Mouse (Mus musculus) heart, embryonic 12.5 days (tissue): ENCODE data around the gene Tnf. TPM values are rescaled to one million over a fixed set of nuclear protein-coding genes. Genes with fewer than 3 reads are reported as not detected.

Experiments
- ATAC-seq: fragments of 200-750 bp; cut with Nextera tagmentation; 2 replicates; pipeline ENCODE4 v1.8.0; 2017; ENCODE audit warnings: moderate TSS enrichment, moderate library complexity; ENCODE audit not compliant: insufficient number of reproducible peaks, low FRiP score
- H3K27ac ChIP-seq: fragments of 300-500 bp; sonication (generic); 2 replicates; pipeline ENCODE4 v1.5.1; 2016; ENCODE audit warnings: mild to moderate bottlenecking, moderate library complexity; ENCODE audit not compliant: poor library complexity, severe bottlenecking
- H3K27me3 ChIP-seq: fragments of 300-500 bp; sonication (generic); replicated peaks from 2 replicates; pipeline ENCODE4 v1.6.1; 2016; ENCODE audit warnings: mild to moderate bottlenecking, moderate library complexity
- H3K36me3 ChIP-seq: fragments of 300-500 bp; sonication (generic); 2 replicates; pipeline ENCODE4 v1.6.1; 2016; ENCODE audit warnings: mild to moderate bottlenecking, moderate library complexity
- H3K4me1 ChIP-seq: fragments of 300-500 bp; sonication (generic); replicated peaks from 2 replicates; pipeline ENCODE4 v1.6.1; 2016; ENCODE audit warnings: mild to moderate bottlenecking
- H3K4me2 ChIP-seq: fragments of 300-500 bp; sonication (generic); 2 replicates; pipeline ENCODE4 v1.6.1; 2016; ENCODE audit warnings: mild to moderate bottlenecking, moderate library complexity
- H3K4me3 ChIP-seq: fragments of 300-500 bp; sonication (generic); 2 replicates; pipeline ENCODE4 v1.5.1; 2016; ENCODE audit warnings: mild to moderate bottlenecking
- H3K9ac ChIP-seq: fragments of 300-500 bp; sonication (generic); 2 replicates; pipeline ENCODE4 v1.6.1; 2016; ENCODE audit warnings: mild to moderate bottlenecking, moderate library complexity
- H3K9me3 ChIP-seq: fragments of 300-500 bp; sonication (generic); replicated peaks from 2 replicates; pipeline ENCODE4 v1.6.1; 2016; ENCODE audit warnings: mild to moderate bottlenecking, moderate library complexity
- WGBS: fragments of 180-500 bp; shearing (Covaris S2); methylation state at CpG from one replicate; pipeline ENCODE4 v1.1.7; 2016; 5-methylcytosine and 5-hydroxymethylcytosine counted together
- polyA plus RNA-seq: library from polyadenylated mRNA; unstranded; fragments of >200 nt; fragmentation: Nextera tagmentation; extraction: Ambion mirVana; gene quantifications from 2 replicates; pipeline ENCODE4 v1.2.1, GENCODE M21; 2016

The Tnf gene
- polyA plus RNA-seq, 1 experiment from 2014 or later: not detected

- H3K27ac ChIP-seq: no peak overlapping the region
- H3K36me3 ChIP-seq: peaks cover 86% of the 10 kb centered on the region
- ATAC-seq: no peak
- H3K4me2 ChIP-seq: no peak overlapping the region
- peaks cover 24% of the 10 kb centered on the region for H3K4me1 ChIP-seq
- no peak overlapping the region for H3K4me3 ChIP-seq
- H3K27me3 ChIP-seq: no peaks in the 10 kb centered on the region
- H3K9me3 ChIP-seq: no peaks in the 10 kb centered on the region
- H3K9ac ChIP-seq: no peak overlapping the region
- 91% methylated on average over 16 of the region's 16 CpGs for WGBS
Observed at GRCm38 (mm10) chr17:35158850-35159593, 42.8 kb downstream of the Tnf start.

- H3K27me3 ChIP-seq: no peaks in the 10 kb centered on the region
- no peaks in the 10 kb centered on the region for H3K9me3 ChIP-seq
- no peak for ATAC-seq
- H3K4me1 ChIP-seq: peaks cover 16% of the 10 kb centered on the region
- H3K4me2 ChIP-seq: no peak overlapping the region
- H3K9ac ChIP-seq: no peak overlapping the region
- H3K4me3 ChIP-seq: no peak overlapping the region
- 93% methylated on average over 8 of the region's 8 CpGs for WGBS
- H3K27ac ChIP-seq: no peak overlapping the region
- H3K36me3 ChIP-seq: peaks cover 99% of the 10 kb centered on the region
Observed at GRCm38 (mm10) chr17:35157661-35158175, 44.1 kb downstream of the Tnf start.

- Histone ChIP-seq H3K9ac (no peak overlapping the region), H3K27ac (no peak overlapping the region), H3K9me3 (no peaks in the 10 kb centered on the region), H3K4me1 (peaks cover 12% of the 10 kb centered on the region), H3K4me3 (no peak overlapping the region), H3K36me3 (peaks cover 100% of the 10 kb centered on the region), H3K27me3 (no peaks in the 10 kb centered on the region), H3K4me2 (no peak overlapping the region)
- WGBS: 87% methylated on average over 8 of the region's 8 CpGs
- no peak for ATAC-seq
Observed at GRCm38 (mm10) chr17:35157254-35157653, 44.6 kb downstream of the Tnf start.

DNA sequence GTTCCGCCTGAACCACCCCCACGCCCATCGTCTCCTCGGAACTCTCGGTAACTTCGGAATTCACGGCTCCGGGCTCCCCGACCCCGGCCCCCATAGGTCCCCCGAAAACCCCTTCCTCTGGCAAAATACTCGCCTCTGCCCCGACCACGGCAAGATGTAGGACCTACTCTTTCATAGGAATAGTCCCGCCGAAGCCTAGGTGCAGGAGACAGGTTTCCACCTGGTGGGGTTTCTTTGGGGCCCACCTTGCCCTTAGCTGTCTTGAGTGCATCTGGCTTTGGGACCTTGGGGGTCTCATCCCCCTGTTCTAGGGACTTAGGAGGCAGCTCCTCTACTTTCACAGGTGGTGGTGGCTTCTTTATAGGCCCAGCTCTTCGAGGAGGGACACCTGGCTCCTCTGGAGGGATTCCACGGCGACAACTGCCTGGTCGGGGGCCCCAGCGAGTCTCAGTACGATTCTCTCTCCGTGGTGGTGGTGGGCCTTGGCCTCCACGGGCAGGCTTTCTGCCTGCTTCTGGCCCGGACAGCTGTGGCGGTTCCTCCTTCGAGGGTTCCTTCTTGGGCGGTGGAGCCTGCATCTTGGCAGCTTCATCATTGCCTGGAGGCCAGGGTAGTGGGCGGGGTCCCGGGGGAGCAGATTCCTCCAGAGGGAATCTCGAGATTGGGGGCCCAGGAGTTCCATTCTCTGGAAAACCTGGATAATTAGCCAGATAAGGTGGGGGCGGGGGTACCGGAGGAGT, 45.2 kb downstream of the Tnf start:
- no peak overlapping the region for H3K4me3 ChIP-seq
- H3K9me3 ChIP-seq: no peaks in the 10 kb centered on the region
- 90% methylated on average over 33 of the region's 33 CpGs for WGBS
- no peak overlapping the region for H3K4me2 ChIP-seq
- H3K9ac ChIP-seq: no peak overlapping the region
- peaks cover 100% of the 10 kb centered on the region for H3K36me3 ChIP-seq
- H3K4me1 ChIP-seq: peaks cover 6% of the 10 kb centered on the region
- no peaks in the 10 kb centered on the region for H3K27me3 ChIP-seq
- H3K27ac ChIP-seq: no peak overlapping the region
- ATAC-seq: no peak

- Histone ChIP-seq H3K4me1 (no peaks in the 10 kb centered on the region), H3K27ac (no peak overlapping the region), H3K4me2 (no peak overlapping the region), H3K9ac (no peak overlapping the region), H3K36me3 (peaks cover 98% of the 10 kb centered on the region), H3K4me3 (no peak overlapping the region), H3K9me3 (no peaks in the 10 kb centered on the region), H3K27me3 (no peaks in the 10 kb centered on the region)
- no peak for ATAC-seq
- WGBS: 94% methylated on average over 12 of the region's 12 CpGs
Observed at GRCm38 (mm10) chr17:35155451-35155850, 46.4 kb downstream of the Tnf start.

- no peak for ATAC-seq
- H3K27ac ChIP-seq: no peak overlapping the region; the same call in 1 of the 2 replicates
Observed at GRCm38 (mm10) chr17:35154616-35155015, 47.2 kb downstream of the Tnf start.

DNA sequence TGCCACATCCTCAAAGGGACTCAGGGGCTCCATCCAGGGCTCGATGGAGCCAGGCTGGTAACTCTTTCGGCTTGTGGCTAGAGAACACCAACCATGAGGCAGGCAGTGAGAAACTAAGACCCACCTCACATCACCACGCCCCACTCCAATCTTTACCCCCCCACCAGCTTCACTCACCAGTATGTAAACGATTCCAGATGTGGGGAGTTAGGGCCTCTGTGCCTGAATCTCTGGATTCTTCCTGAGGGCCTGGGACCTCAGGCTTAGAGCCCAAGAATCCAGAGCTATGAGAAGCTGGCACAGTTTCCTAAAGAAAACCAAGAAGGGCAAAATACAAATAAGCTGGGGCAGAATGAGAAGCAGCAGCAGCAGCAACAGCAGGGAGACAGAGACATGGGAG, 47.9 kb downstream of the Tnf start:
- ATAC-seq: no peak
- no peak overlapping the region for H3K4me3 ChIP-seq
- no peak overlapping the region for H3K4me2 ChIP-seq
- H3K27me3 ChIP-seq: no peaks in the 10 kb centered on the region
- H3K9ac ChIP-seq: no peak overlapping the region
- WGBS: 88% methylated on average over 4 of the region's 4 CpGs
- peaks cover 98% of the 10 kb centered on the region for H3K36me3 ChIP-seq
- H3K4me1 ChIP-seq: no peaks in the 10 kb centered on the region
- no peaks in the 10 kb centered on the region for H3K9me3 ChIP-seq
- H3K27ac ChIP-seq: no peak overlapping the region

More at GRCm38 (mm10) chr17:35154616-35155015, 47.2 kb downstream of the Tnf start:
- WGBS: 85% methylated on average over 7 of the region's 7 CpGs
- H3K9me3 ChIP-seq: no peaks in the 10 kb centered on the region
- H3K27me3 ChIP-seq: no peaks in the 10 kb centered on the region
- H3K4me2 ChIP-seq: no peak overlapping the region
- peaks cover 98% of the 10 kb centered on the region for H3K36me3 ChIP-seq
- no peak overlapping the region for H3K4me3 ChIP-seq
- H3K9ac ChIP-seq: no peak overlapping the region
- H3K4me1 ChIP-seq: no peaks in the 10 kb centered on the region

GRCm38 (mm10) chr17:35153077-35153476, 48.7 kb downstream of the Tnf start:
- H3K9me3 ChIP-seq: no peaks in the 10 kb centered on the region
- no peak overlapping the region for H3K4me3 ChIP-seq
- H3K4me1 ChIP-seq: no peaks in the 10 kb centered on the region
- H3K27me3 ChIP-seq: no peaks in the 10 kb centered on the region
- peaks cover 98% of the 10 kb centered on the region for H3K36me3 ChIP-seq
- H3K27ac ChIP-seq: no peak overlapping the region
- H3K4me2 ChIP-seq: no peak overlapping the region
- ATAC-seq: no peak
- no peak overlapping the region for H3K9ac ChIP-seq
- 82% methylated on average over 9 of the region's 9 CpGs for WGBS

DNA sequence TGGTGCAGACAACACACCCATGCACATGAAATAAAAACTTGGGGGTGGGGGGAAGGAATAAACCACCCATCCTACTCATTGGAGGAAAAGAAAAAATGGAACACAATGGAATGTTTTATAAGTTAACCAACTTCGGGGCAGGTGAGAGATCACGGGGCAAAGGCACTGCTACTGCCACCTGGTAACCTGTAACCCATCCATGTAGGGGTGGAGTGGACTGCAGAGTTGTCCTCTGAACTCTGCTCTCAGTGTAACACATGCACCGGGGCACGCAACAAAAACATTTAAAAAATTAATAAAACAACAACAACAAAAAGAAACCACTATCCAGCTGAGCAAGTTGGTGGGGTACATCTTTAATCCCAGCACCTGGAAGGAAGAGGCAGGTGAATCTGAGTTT, 49.7 kb downstream of the Tnf start:
- WGBS: 97% methylated on average over 4 of the region's 4 CpGs
- no peak overlapping the region for H3K9ac ChIP-seq
- no peak overlapping the region for H3K4me2 ChIP-seq
- no peaks in the 10 kb centered on the region for H3K9me3 ChIP-seq
- H3K36me3 ChIP-seq: peaks cover 97% of the 10 kb centered on the region
- no peak for ATAC-seq
- H3K4me3 ChIP-seq: no peak overlapping the region
- H3K27ac ChIP-seq: no peak overlapping the region
- no peaks in the 10 kb centered on the region for H3K27me3 ChIP-seq
- no peaks in the 10 kb centered on the region for H3K4me1 ChIP-seq
